Comparison of ENCODE assay signal across 24 mouse cellular contexts in the genomic region with DNA sequence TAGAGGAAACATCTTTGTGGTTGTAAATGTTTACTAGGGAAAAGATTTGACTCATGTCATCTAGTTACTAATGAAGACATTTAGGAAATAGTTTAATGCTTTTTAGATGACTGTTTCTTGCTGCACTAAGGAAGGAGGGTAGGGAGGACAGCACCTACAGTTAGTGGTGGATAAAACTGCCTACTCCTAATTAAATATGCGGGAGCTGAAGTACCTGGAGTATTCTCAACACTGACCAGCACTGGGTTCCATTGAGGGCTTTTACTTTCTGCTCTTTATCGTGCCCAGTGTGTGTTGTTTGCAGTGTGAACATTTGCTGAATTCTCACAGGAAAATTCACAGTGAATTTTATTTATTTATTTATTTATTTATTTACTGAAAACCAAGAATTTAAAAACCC.
"Had no signal": no experiment of that assay in that cellular context is flagged by ENCODE, and none has a peak within 500 bp of the region (broad histone marks: within the 10 kb centered on the region; RNA-seq: fewer than 3 reads in every experiment).

No protein-coding gene starts in this region.

- H3K27me3 ChIP-seq: heart, embryonic 12.5 days; hindbrain, embryonic 15.5 days; intestine, embryonic 15.5 days; limb, embryonic 12.5 days had no signal

- H3K9ac ChIP-seq: heart, embryonic 12.5 days; hindbrain, embryonic 15.5 days; intestine, embryonic 15.5 days; limb, embryonic 12.5 days had no signal

- H3K27ac ChIP-seq: gastrocnemius, adult 2 months; heart, embryonic 10.5 days; hindbrain, embryonic 10.5 days; hindbrain, embryonic 15.5 days; intestine, embryonic 15.5 days; layer of hippocampus, adult 2 months; left cerebral cortex, adult 2 months; limb, embryonic 10.5 days; limb, embryonic 12.5 days had no signal

- DNase-seq: gastrocnemius, adult 2 months; gastrocnemius, postnatal 10 days; gastrocnemius, postnatal 25 days; heart, adult 18-20 months; heart, postnatal 10 days; heart, postnatal 4 days; kidney, adult 18-20 months; kidney, adult 8-10 months; kidney, postnatal 10 days; kidney, postnatal 25 days; kidney, postnatal 4 days; liver had no signal

- ATAC-seq: inflammation-experienced regulatory T-cells, adult 6 months; intestine, embryonic 15.5 days; intestine, postnatal 0 days had no signal

- H3K4me1 ChIP-seq: heart, embryonic 10.5 days; heart, embryonic 12.5 days; hindbrain, embryonic 10.5 days; hindbrain, embryonic 15.5 days; intestine, embryonic 15.5 days; limb, embryonic 10.5 days; limb, embryonic 12.5 days had no signal

- H3K36me3 ChIP-seq: heart, embryonic 10.5 days; heart, embryonic 12.5 days; hindbrain, embryonic 10.5 days; hindbrain, embryonic 15.5 days; intestine, embryonic 15.5 days; limb, embryonic 10.5 days; limb, embryonic 12.5 days had no signal

- H3K4me3 ChIP-seq: gastrocnemius, adult 2 months; heart, embryonic 10.5 days; heart, embryonic 12.5 days; hindbrain, embryonic 10.5 days; hindbrain, embryonic 15.5 days; intestine, embryonic 15.5 days; layer of hippocampus, adult 2 months; left cerebral cortex, adult 2 months; limb, embryonic 10.5 days; limb, embryonic 12.5 days had no signal

- H3K4me2 ChIP-seq: heart, embryonic 12.5 days; hindbrain, embryonic 15.5 days; intestine, embryonic 15.5 days; limb, embryonic 12.5 days; liver, embryonic 11.5 days had no signal

- H3K9me3 ChIP-seq: heart, embryonic 10.5 days; heart, embryonic 12.5 days; hindbrain, embryonic 10.5 days; hindbrain, embryonic 15.5 days; intestine, embryonic 15.5 days; limb, embryonic 10.5 days; limb, embryonic 12.5 days had no signal
